Mouse (Mus musculus) forebrain, embryonic 10.5 days (tissue): ENCODE measurements at regions not wholly inside any gene's neighbourhood (a gene's known extent, or its start where the extent isn't known, plus 50 kb on each side); places are given as distances from the start of the nearest gene placed in this dataset.

Experiments
- DNase-seq: peaks from one replicate; pipeline ENCODE4 v3.0.0-alpha.2; 2017; ENCODE audit warnings: low spot score; ENCODE audit errors: extremely low spot score
- H3K27ac ChIP-seq: fragments of 300-500 bp; sonication (generic); 2 replicates; pipeline ENCODE4 v1.5.1; 2016; ENCODE audit warnings: mild to moderate bottlenecking
- H3K27me3 ChIP-seq: fragments of 300-500 bp; sonication (generic); 2 replicates; pipeline ENCODE4 v1.6.1; 2016; ENCODE audit warnings: mild to moderate bottlenecking; ENCODE audit not compliant: poor library complexity, severe bottlenecking
- H3K36me3 ChIP-seq: fragments of 300-500 bp; sonication (generic); replicated peaks from 2 replicates; pipeline ENCODE4 v1.6.1; 2016; ENCODE audit warnings: mild to moderate bottlenecking, moderate library complexity
- H3K4me1 ChIP-seq: fragments of 300-500 bp; sonication (generic); 2 replicates; pipeline ENCODE4 v1.6.1; 2016
- H3K4me3 ChIP-seq: fragments of 300-500 bp; sonication (generic); 2 replicates; pipeline ENCODE4 v1.5.1; 2016; ENCODE audit warnings: mild to moderate bottlenecking, moderate library complexity
- H3K9me3 ChIP-seq: fragments of 300-500 bp; sonication (generic); 2 replicates; pipeline ENCODE4 v1.6.1; 2016; ENCODE audit warnings: mild to moderate bottlenecking, moderate library complexity
- WGBS: fragments of 180-500 bp; shearing (Covaris S2); methylation state at CpG from one replicate; pipeline ENCODE4 v1.1.7; 2016; 5-methylcytosine and 5-hydroxymethylcytosine counted together

- Histone ChIP-seq H3K27ac (peak overlapping the region; percentile 56; the same call in 1 of the 2 replicates), H3K9me3 (no peaks in the 10 kb centered on the region), H3K27me3 (no peaks in the 10 kb centered on the region), H3K4me3 (no peak overlapping the region), H3K4me1 (peaks cover 20% of the 10 kb centered on the region), H3K36me3 (no peaks in the 10 kb centered on the region)
- peak; percentile 17 for DNase-seq
- WGBS: 52% methylated on average over 4 of the region's 4 CpGs
Measured at GRCm38 (mm10) chr2:142560896-142561500, 340.3 kb downstream of the Kif16b start.

GRCm38 (mm10) chr2:142560400-142560799 lies 340.9 kb downstream of the Kif16b start:
- 83% methylated on average over 3 of the region's 3 CpGs for whole genome bisulfite sequencing
- Histone ChIP-seq H3K27ac (no peak overlapping the region), H3K9me3 (no peaks in the 10 kb centered on the region), H3K36me3 (no peaks in the 10 kb centered on the region), H3K4me1 (peaks cover 20% of the 10 kb centered on the region), H3K4me3 (no peak overlapping the region), H3K27me3 (no peaks in the 10 kb centered on the region)
- DNase-seq: no peak

- H3K4me1 ChIP-seq: peaks cover 20% of the 10 kb centered on the region
- H3K36me3 ChIP-seq: no peaks in the 10 kb centered on the region
- no peaks in the 10 kb centered on the region for H3K9me3 ChIP-seq
- no peak for DNase-seq
- H3K4me3 ChIP-seq: no peak overlapping the region
- no peaks in the 10 kb centered on the region for H3K27me3 ChIP-seq
- no peak overlapping the region for H3K27ac ChIP-seq
Measured at GRCm38 (mm10) chr2:142559946-142560345, 341.4 kb downstream of the Kif16b start.

- DNase-seq: no peak
Measured at GRCm38 (mm10) chr2:142554851-142555250, 346.5 kb downstream of the Kif16b start.

GRCm38 (mm10) chr2:142551690-142552089 lies 349.6 kb downstream of the Kif16b start:
- WGBS: 78% methylated on average over 3 of the region's 3 CpGs
- Histone ChIP-seq H3K36me3 (no peaks in the 10 kb centered on the region), H3K9me3 (no peaks in the 10 kb centered on the region), H3K4me3 (no peak overlapping the region), H3K27ac (no peak overlapping the region), H3K27me3 (no peaks in the 10 kb centered on the region), H3K4me1 (no peaks in the 10 kb centered on the region)
- no peak for DNase-seq

More at GRCm38 (mm10) chr2:142554851-142555250, 346.5 kb downstream of the Kif16b start:
- H3K9me3 ChIP-seq: no peaks in the 10 kb centered on the region
- 91% methylated on average over 2 of the region's 2 CpGs for WGBS
- H3K36me3 ChIP-seq: no peaks in the 10 kb centered on the region
- H3K4me3 ChIP-seq: no peak overlapping the region
- no peak overlapping the region for H3K27ac ChIP-seq
- no peaks in the 10 kb centered on the region for H3K27me3 ChIP-seq
- H3K4me1 ChIP-seq: peaks cover 5% of the 10 kb centered on the region; the same call in 1 of the 2 replicates

GRCm38 (mm10) chr2:142548766-142549165 lies 352.6 kb downstream of the Kif16b start:
- Histone ChIP-seq H3K4me3 (no peak overlapping the region), H3K27ac (no peak overlapping the region), H3K27me3 (no peaks in the 10 kb centered on the region), H3K4me1 (no peaks in the 10 kb centered on the region), H3K9me3 (no peaks in the 10 kb centered on the region), H3K36me3 (no peaks in the 10 kb centered on the region)
- DNase-seq: no peak
- WGBS: 92% methylated on average over 4 of the region's 4 CpGs

GRCm38 (mm10) chr2:142544937-142545336 lies 356.4 kb downstream of the Kif16b start:
- H3K36me3 ChIP-seq: no peaks in the 10 kb centered on the region
- WGBS: 88% methylated on average over 6 of the region's 6 CpGs
- H3K4me3 ChIP-seq: no peak overlapping the region
- DNase-seq: no peak
- H3K27me3 ChIP-seq: no peaks in the 10 kb centered on the region
- H3K4me1 ChIP-seq: no peaks in the 10 kb centered on the region
- H3K27ac ChIP-seq: no peak overlapping the region
- no peaks in the 10 kb centered on the region for H3K9me3 ChIP-seq

GRCm38 (mm10) chr2:142539980-142540379 lies 361.4 kb downstream of the Kif16b start:
- H3K27me3 ChIP-seq: no peaks in the 10 kb centered on the region
- WGBS: 77% methylated on average over 1 of the region's 1 CpGs
- H3K36me3 ChIP-seq: no peaks in the 10 kb centered on the region
- H3K4me3 ChIP-seq: no peak overlapping the region
- H3K27ac ChIP-seq: no peak overlapping the region
- no peaks in the 10 kb centered on the region for H3K9me3 ChIP-seq
- DNase-seq: no peak
- no peaks in the 10 kb centered on the region for H3K4me1 ChIP-seq

GRCm38 (mm10) chr2:142533555-142533954 lies 367.8 kb downstream of the Kif16b start:
- H3K27me3 ChIP-seq: no peaks in the 10 kb centered on the region
- no peaks in the 10 kb centered on the region for H3K36me3 ChIP-seq
- H3K27ac ChIP-seq: no peak overlapping the region
- no peaks in the 10 kb centered on the region for H3K9me3 ChIP-seq
- no peaks in the 10 kb centered on the region for H3K4me1 ChIP-seq
- 93% methylated on average over 8 of the region's 8 CpGs for WGBS
- DNase-seq: no peak
- no peak overlapping the region for H3K4me3 ChIP-seq

GRCm38 (mm10) chr2:142522471-142522870 lies 378.9 kb downstream of the Kif16b start:
- Histone ChIP-seq H3K4me3 (no peak overlapping the region), H3K36me3 (no peaks in the 10 kb centered on the region), H3K27ac (no peak overlapping the region), H3K27me3 (no peaks in the 10 kb centered on the region), H3K9me3 (no peaks in the 10 kb centered on the region), H3K4me1 (no peaks in the 10 kb centered on the region)
- 89% methylated on average over 5 of the region's 5 CpGs for WGBS
- DNase-seq: no peak

- H3K9me3 ChIP-seq: no peaks in the 10 kb centered on the region
- H3K4me1 ChIP-seq: no peaks in the 10 kb centered on the region
- 90% methylated on average over 3 of the region's 3 CpGs for WGBS
- no peak overlapping the region for H3K4me3 ChIP-seq
- H3K36me3 ChIP-seq: no peaks in the 10 kb centered on the region
- H3K27ac ChIP-seq: no peak overlapping the region
- no peak for DNase-seq
- H3K27me3 ChIP-seq: no peaks in the 10 kb centered on the region
Measured at GRCm38 (mm10) chr2:142517731-142518130, 383.6 kb downstream of the Kif16b start.

GRCm38 (mm10) chr2:142505216-142505615 lies 396.1 kb downstream of the Kif16b start:
- H3K36me3 ChIP-seq: no peaks in the 10 kb centered on the region
- no peak overlapping the region for H3K4me3 ChIP-seq
- H3K4me1 ChIP-seq: no peaks in the 10 kb centered on the region
- DNase-seq: no peak
- no peaks in the 10 kb centered on the region for H3K9me3 ChIP-seq
- no peak overlapping the region for H3K27ac ChIP-seq
- H3K27me3 ChIP-seq: no peaks in the 10 kb centered on the region
- 93% methylated on average over 1 of the region's 1 CpGs for WGBS
